Mouse (Mus musculus) forebrain, embryonic 11.5 days (tissue): Measurements from ENCODE around the gene Tmem184b. TPM values are rescaled to one million over a fixed set of nuclear protein-coding genes. Genes with fewer than 3 reads are reported as not detected.

Experiments
- ATAC-seq: fragments of 200-750 bp; cut with Nextera tagmentation; replicated peaks from 2 replicates; pipeline ENCODE4 v1.8.0; 2017; ENCODE audit warnings: moderate TSS enrichment; ENCODE audit not compliant: low FRiP score
- DNase-seq: peaks from one replicate; pipeline ENCODE4 v3.0.0-alpha.2; 2017; ENCODE audit warnings: low spot score
- H3K27ac ChIP-seq: fragments of 300-500 bp; sonication (generic); 2 replicates; pipeline ENCODE4 v1.5.1; 2014; ENCODE audit warnings: low read depth, low read length
- H3K27me3 ChIP-seq: fragments of 300-500 bp; sonication (generic); 2 replicates; pipeline ENCODE4 v1.6.1; 2014; ENCODE audit warnings: mild to moderate bottlenecking, low read length, mixed read lengths; ENCODE audit not compliant: control insufficient read depth, insufficient read depth
- H3K36me3 ChIP-seq: fragments of 300-500 bp; sonication (generic); 2 replicates; pipeline ENCODE4 v1.6.1; 2014; ENCODE audit warnings: mild to moderate bottlenecking, low read length, moderate library complexity, mixed read lengths; ENCODE audit not compliant: control insufficient read depth, insufficient read depth
- H3K4me1 ChIP-seq: fragments of 300-500 bp; sonication (generic); replicated peaks from 2 replicates; pipeline ENCODE4 v1.6.1; 2014; ENCODE audit warnings: low read length, mixed read lengths; ENCODE audit not compliant: control insufficient read depth, insufficient read depth
- H3K4me2 ChIP-seq: fragments of 300-500 bp; sonication (generic); 2 replicates; pipeline ENCODE4 v1.6.1; 2014; ENCODE audit warnings: low read depth, mild to moderate bottlenecking, low read length, moderate library complexity, mixed read lengths; ENCODE audit not compliant: severe bottlenecking
- H3K4me3 ChIP-seq: fragments of 300-500 bp; sonication (generic); 2 replicates; pipeline ENCODE4 v1.5.1; 2014; ENCODE audit warnings: low read depth, low read length
- H3K9ac ChIP-seq: fragments of 300-500 bp; sonication (generic); 2 replicates; pipeline ENCODE4 v1.6.1; 2014; ENCODE audit warnings: low read length
- H3K9me3 ChIP-seq: fragments of 300-500 bp; sonication (generic); 2 replicates; pipeline ENCODE4 v1.6.1; 2016; ENCODE audit warnings: low read length, mixed read lengths; ENCODE audit not compliant: control insufficient read depth
- WGBS: fragments of 180-500 bp; shearing (Covaris S2); extraction: QIAGEN DNeasy Blood & Tissue Kit; methylation state at CpG from one replicate; pipeline ENCODE4 v1.1.7; 2014; 5-methylcytosine and 5-hydroxymethylcytosine counted together
- polyA plus RNA-seq: library from polyadenylated mRNA; unstranded; fragments of >200 nt; fragmentation: Nextera tagmentation; extraction: Ambion mirVana; gene quantifications from 2 replicates; pipeline ENCODE4 v1.2.1, GENCODE M21; 2014

Gene Tmem184b
- polyA plus RNA-seq, 1 experiment from 2014 or later = 55.2 TPM

GRCm38 (mm10) chr15:79411363-79412065 lies 8.1 kb upstream of the Tmem184b start:
- no peaks in the 10 kb centered on the region for H3K27me3 ChIP-seq
- no peaks in the 10 kb centered on the region for H3K4me1 ChIP-seq
- ATAC-seq (no peak), DNase-seq (no peak)
- no peak overlapping the region for H3K27ac ChIP-seq
- no peaks in the 10 kb centered on the region for H3K9me3 ChIP-seq
- peaks cover under 1% of the 10 kb centered on the region; the same call in 1 of the 2 replicates for H3K36me3 ChIP-seq
- H3K4me2 ChIP-seq = no peak overlapping the region
- H3K4me3 ChIP-seq = no peak overlapping the region
- no peak overlapping the region for H3K9ac ChIP-seq
- WGBS = 61% methylated on average over 10 of the region's 10 CpGs

- Histone ChIP-seq H3K36me3 (no peaks in the 10 kb centered on the region), H3K27ac (no peak overlapping the region), H3K4me3 (no peak overlapping the region), H3K27me3 (no peaks in the 10 kb centered on the region), H3K4me1 (no peaks in the 10 kb centered on the region), H3K9me3 (no peaks in the 10 kb centered on the region), H3K4me2 (no peak overlapping the region), H3K9ac (no peak overlapping the region)
- DNase-seq = no peak
- WGBS = 89% methylated on average over 4 of the region's 4 CpGs
- no peak for ATAC-seq
These were observed 5.8 kb upstream of the Tmem184b start for GRCm38 (mm10) chr15:79409077-79409573.

GRCm38 (mm10) chr15:79406564-79406963 lies 3.2 kb upstream of the Tmem184b start:
- H3K4me2 ChIP-seq = no peak overlapping the region
- H3K4me1 ChIP-seq = peaks cover 8% of the 10 kb centered on the region; the same call in 1 of the 2 replicates
- no peak for ATAC-seq
- H3K27me3 ChIP-seq = no peaks in the 10 kb centered on the region
- no peak overlapping the region for H3K4me3 ChIP-seq
- H3K9me3 ChIP-seq = no peaks in the 10 kb centered on the region
- H3K36me3 ChIP-seq = no peaks in the 10 kb centered on the region
- WGBS = 88% methylated on average over 4 of the region's 4 CpGs
- no peak overlapping the region for H3K27ac ChIP-seq
- DNase-seq = no peak
- H3K9ac ChIP-seq = no peak overlapping the region

- no peaks in the 10 kb centered on the region for H3K9me3 ChIP-seq
- 70% methylated on average over 1 of the region's 1 CpGs for WGBS
- no peak overlapping the region for H3K27ac ChIP-seq
- H3K4me3 ChIP-seq = no peak overlapping the region
- ATAC-seq = no peak
- DNase-seq = no peak
- no peaks in the 10 kb centered on the region for H3K27me3 ChIP-seq
- no peak overlapping the region for H3K4me2 ChIP-seq
- H3K4me1 ChIP-seq = peaks cover 8% of the 10 kb centered on the region; the same call in 1 of the 2 replicates
- H3K36me3 ChIP-seq = no peaks in the 10 kb centered on the region
- H3K9ac ChIP-seq = no peak overlapping the region
These were observed 908 bp upstream of the Tmem184b start for GRCm38 (mm10) chr15:79404277-79404676.

GRCm38 (mm10) chr15:79403763-79404210 lies 418 bp upstream of the Tmem184b start:
- no peaks in the 10 kb centered on the region for H3K36me3 ChIP-seq
- DNase-seq (no peak), ATAC-seq (no peak)
- peak overlapping the region; percentile 89 for H3K9ac ChIP-seq
- peak overlapping the region; percentile 91 for H3K4me2 ChIP-seq
- no peak overlapping the region for H3K27ac ChIP-seq
- no peaks in the 10 kb centered on the region for H3K27me3 ChIP-seq
- 18% methylated on average over 9 of the region's 9 CpGs for WGBS
- H3K9me3 ChIP-seq = no peaks in the 10 kb centered on the region
- peak overlapping the region; percentile 97 for H3K4me3 ChIP-seq
- peaks cover 8% of the 10 kb centered on the region; the same call in 1 of the 2 replicates for H3K4me1 ChIP-seq

- no peak overlapping the region for H3K27ac ChIP-seq
- 35% methylated on average over 5 of the region's 5 CpGs for WGBS
- no peak for DNase-seq
These were observed 1.2 kb downstream of the Tmem184b start for GRCm38 (mm10) chr15:79402176-79402575.

GRCm38 (mm10) chr15:79400975-79401365 lies 2.4 kb downstream of the Tmem184b start:
- H3K9ac ChIP-seq = no peak overlapping the region
- DNase-seq = no peak
- peaks cover 8% of the 10 kb centered on the region; the same call in 1 of the 2 replicates for H3K4me1 ChIP-seq
- H3K4me3 ChIP-seq = no peak overlapping the region
- 60% methylated on average over 7 of the region's 7 CpGs for WGBS
- 0 out of 2 replicates have a peak overlapping the region, but pooled peaks have one; percentile 12 for H3K4me2 ChIP-seq
- H3K9me3 ChIP-seq = no peaks in the 10 kb centered on the region
- no peaks in the 10 kb centered on the region for H3K27me3 ChIP-seq
- H3K27ac ChIP-seq = no peak overlapping the region
- no peaks in the 10 kb centered on the region for H3K36me3 ChIP-seq
- no peak for ATAC-seq

More at GRCm38 (mm10) chr15:79402176-79402575, 1.2 kb downstream of the Tmem184b start:
- Histone ChIP-seq H3K9me3 (no peaks in the 10 kb centered on the region), H3K4me2 (peak overlapping the region; percentile 91), H3K9ac (peak overlapping the region; percentile 89), H3K36me3 (no peaks in the 10 kb centered on the region), H3K4me1 (peaks cover 8% of the 10 kb centered on the region; the same call in 1 of the 2 replicates), H3K4me3 (peak overlapping the region; percentile 97), H3K27me3 (no peaks in the 10 kb centered on the region)
- ATAC-seq = no peak

GRCm38 (mm10) chr15:79400134-79400974 lies 3.0 kb downstream of the Tmem184b start:
- H3K9ac ChIP-seq = no peak overlapping the region
- no peak overlapping the region for H3K4me2 ChIP-seq
- WGBS = 72% methylated on average over 6 of the region's 6 CpGs
- no peaks in the 10 kb centered on the region for H3K9me3 ChIP-seq
- no peak for ATAC-seq
- no peak overlapping the region for H3K4me3 ChIP-seq
- H3K27me3 ChIP-seq = no peaks in the 10 kb centered on the region
- DNase-seq = no peak
- no peak overlapping the region for H3K27ac ChIP-seq
- peaks cover 8% of the 10 kb centered on the region; the same call in 1 of the 2 replicates for H3K4me1 ChIP-seq
- H3K36me3 ChIP-seq = no peaks in the 10 kb centered on the region
